Mouse (Mus musculus): ENCODE measurements around the gene Gmds. TPM values are rescaled to one million over a fixed set of nuclear protein-coding genes. Genes with fewer than 3 reads are reported as not detected.

Gmds gene
- polyA plus RNA-seq, 1 experiment from 2014 or later: 35.6 TPM

GRCm38 (mm10) chr13:32370135-32370534, 31.6 kb upstream of the Gmds start:
- no peaks in the 10 kb centered on the region for H3K36me3 ChIP-seq (replicated peaks; ENCODE audit: control insufficient read depth, insufficient read depth, low read depth, low read length)
- WGBS: 75% methylated on average over 1 of the region's 1 CpGs
- no peaks in the 10 kb centered on the region for H3K9me3 ChIP-seq (replicated peaks; ENCODE audit: control insufficient read depth, low read length)
- no peak overlapping the region for H3K9ac ChIP-seq (replicated peaks; ENCODE audit: low read length)
- no peaks in the 10 kb centered on the region for H3K27me3 ChIP-seq (ENCODE audit: control insufficient read depth, insufficient read depth, low read length)
- ATAC-seq (replicated peaks; ENCODE audit: insufficient number of reproducible peaks, low FRiP score, low TSS enrichment, low read depth) (no peak), DNase-seq (ENCODE audit: low spot score) (no peak)
- no peaks in the 10 kb centered on the region for H3K4me1 ChIP-seq (ENCODE audit: control insufficient read depth, insufficient read depth, low read length)
- no peak overlapping the region for H3K4me3 ChIP-seq (ENCODE audit: low read depth, low read length)
- no peak overlapping the region for H3K27ac ChIP-seq (replicated peaks; ENCODE audit: low read depth, low read length)
- H3K4me2 ChIP-seq (ENCODE audit: low read depth, low read length): no peak overlapping the region

DNA sequence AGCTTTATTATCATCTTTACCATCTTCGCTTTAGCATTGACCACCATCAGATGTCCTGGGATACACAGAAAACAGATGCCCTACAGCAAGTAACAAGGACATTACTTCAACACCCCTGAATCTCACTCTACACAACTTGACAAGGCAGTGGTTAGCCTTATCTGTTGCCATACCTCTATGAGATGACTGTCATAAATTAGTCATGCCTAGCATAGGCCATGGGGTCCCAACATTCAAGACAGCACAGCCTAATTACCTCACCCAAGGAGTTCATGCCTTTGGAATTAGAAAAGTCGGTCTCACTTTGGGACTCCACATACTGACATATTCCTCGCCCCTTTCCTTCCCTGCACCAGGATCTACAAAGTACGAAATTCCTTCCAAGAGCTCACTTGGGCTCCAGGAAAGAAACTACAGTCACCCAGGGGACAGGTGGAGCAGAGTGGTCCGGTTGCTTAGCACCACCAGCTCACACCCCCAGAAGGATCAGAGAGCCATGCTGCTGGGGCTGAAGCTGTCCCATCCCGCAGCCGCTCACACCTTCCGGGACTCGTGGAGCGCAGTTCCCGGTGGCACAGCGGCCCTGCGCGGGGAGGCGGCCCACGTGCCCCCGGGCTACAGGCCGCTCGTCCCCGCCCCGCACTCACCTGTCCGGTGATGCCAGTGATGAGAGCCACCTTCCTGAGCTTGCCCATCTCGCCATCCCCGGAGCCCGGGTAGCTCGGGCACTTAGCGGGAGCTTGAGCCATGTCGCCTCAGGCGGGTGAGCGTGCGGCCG, 616 bp downstream of the Gmds start:
- H3K4me2 ChIP-seq (ENCODE audit: low read depth, low read length): peak overlapping the region; percentile 93
- H3K4me1 ChIP-seq (ENCODE audit: control insufficient read depth, insufficient read depth, low read length): no peaks in the 10 kb centered on the region
- no peaks in the 10 kb centered on the region for H3K9me3 ChIP-seq (replicated peaks; ENCODE audit: control insufficient read depth, low read length)
- peak; percentile 3; the same call in 1 of the 2 replicates for ATAC-seq (replicated peaks; ENCODE audit: insufficient number of reproducible peaks, low FRiP score, low TSS enrichment, low read depth)
- peak overlapping the region; percentile 77 for H3K4me3 ChIP-seq (ENCODE audit: low read depth, low read length)
- DNase-seq (ENCODE audit: low spot score): peak; percentile 20
- H3K27ac ChIP-seq (replicated peaks; ENCODE audit: low read depth, low read length): no peak overlapping the region
- 4% methylated on average over 32 of the region's 32 CpGs for WGBS
- H3K27me3 ChIP-seq (ENCODE audit: control insufficient read depth, insufficient read depth, low read length): no peaks in the 10 kb centered on the region
- peak overlapping the region; percentile 74 for H3K9ac ChIP-seq (replicated peaks; ENCODE audit: low read length)
- no peaks in the 10 kb centered on the region for H3K36me3 ChIP-seq (replicated peaks; ENCODE audit: control insufficient read depth, insufficient read depth, low read depth, low read length)

- ATAC-seq (replicated peaks; ENCODE audit: insufficient number of reproducible peaks, low FRiP score, low TSS enrichment, low read depth) (no peak), DNase-seq (ENCODE audit: low spot score) (no peak)
- Histone ChIP-seq H3K9me3 (replicated peaks; ENCODE audit: control insufficient read depth, low read length) (no peaks in the 10 kb centered on the region), H3K4me2 (ENCODE audit: low read depth, low read length) (no peak overlapping the region), H3K27me3 (ENCODE audit: control insufficient read depth, insufficient read depth, low read length) (no peaks in the 10 kb centered on the region), H3K27ac (replicated peaks; ENCODE audit: low read depth, low read length) (no peak overlapping the region), H3K4me1 (ENCODE audit: control insufficient read depth, insufficient read depth, low read length) (no peaks in the 10 kb centered on the region), H3K4me3 (ENCODE audit: low read depth, low read length) (no peak overlapping the region), H3K36me3 (replicated peaks; ENCODE audit: control insufficient read depth, insufficient read depth, low read depth, low read length) (no peaks in the 10 kb centered on the region), H3K9ac (replicated peaks; ENCODE audit: low read length) (no peak overlapping the region)
- WGBS: 66% methylated on average over 4 of the region's 4 CpGs
These were observed 20.2 kb downstream of the Gmds start for GRCm38 (mm10) chr13:32318309-32318708.

- DNase-seq (ENCODE audit: low spot score) (no peak), ATAC-seq (replicated peaks; ENCODE audit: insufficient number of reproducible peaks, low FRiP score, low TSS enrichment, low read depth) (no peak)
- no peak overlapping the region for H3K27ac ChIP-seq (replicated peaks; ENCODE audit: low read depth, low read length)
- no peak overlapping the region for H3K4me2 ChIP-seq (ENCODE audit: low read depth, low read length)
- no peaks in the 10 kb centered on the region for H3K4me1 ChIP-seq (ENCODE audit: control insufficient read depth, insufficient read depth, low read length)
- no peaks in the 10 kb centered on the region for H3K9me3 ChIP-seq (replicated peaks; ENCODE audit: control insufficient read depth, low read length)
- H3K27me3 ChIP-seq (ENCODE audit: control insufficient read depth, insufficient read depth, low read length): no peaks in the 10 kb centered on the region
- H3K36me3 ChIP-seq (replicated peaks; ENCODE audit: control insufficient read depth, insufficient read depth, low read depth, low read length): no peaks in the 10 kb centered on the region
- H3K4me3 ChIP-seq (ENCODE audit: low read depth, low read length): no peak overlapping the region
- H3K9ac ChIP-seq (replicated peaks; ENCODE audit: low read length): no peak overlapping the region
- WGBS: 86% methylated on average over 3 of the region's 3 CpGs
These were observed 21.2 kb downstream of the Gmds start for GRCm38 (mm10) chr13:32317354-32317753.

- no peak overlapping the region for H3K4me3 ChIP-seq (ENCODE audit: low read depth, low read length)
- no peak overlapping the region for H3K9ac ChIP-seq (replicated peaks; ENCODE audit: low read length)
- WGBS: 74% methylated on average over 3 of the region's 3 CpGs
- no peaks in the 10 kb centered on the region for H3K27me3 ChIP-seq (ENCODE audit: control insufficient read depth, insufficient read depth, low read length)
- no peaks in the 10 kb centered on the region for H3K36me3 ChIP-seq (replicated peaks; ENCODE audit: control insufficient read depth, insufficient read depth, low read depth, low read length)
- ATAC-seq (replicated peaks; ENCODE audit: insufficient number of reproducible peaks, low FRiP score, low TSS enrichment, low read depth) (no peak), DNase-seq (ENCODE audit: low spot score) (peak; percentile 59)
- no peaks in the 10 kb centered on the region for H3K4me1 ChIP-seq (ENCODE audit: control insufficient read depth, insufficient read depth, low read length)
- no peak overlapping the region for H3K27ac ChIP-seq (replicated peaks; ENCODE audit: low read depth, low read length)
- H3K4me2 ChIP-seq (ENCODE audit: low read depth, low read length): no peak overlapping the region
- H3K9me3 ChIP-seq (replicated peaks; ENCODE audit: control insufficient read depth, low read length): no peaks in the 10 kb centered on the region
These were observed 25.9 kb downstream of the Gmds start for GRCm38 (mm10) chr13:32312663-32313062.

DNA sequence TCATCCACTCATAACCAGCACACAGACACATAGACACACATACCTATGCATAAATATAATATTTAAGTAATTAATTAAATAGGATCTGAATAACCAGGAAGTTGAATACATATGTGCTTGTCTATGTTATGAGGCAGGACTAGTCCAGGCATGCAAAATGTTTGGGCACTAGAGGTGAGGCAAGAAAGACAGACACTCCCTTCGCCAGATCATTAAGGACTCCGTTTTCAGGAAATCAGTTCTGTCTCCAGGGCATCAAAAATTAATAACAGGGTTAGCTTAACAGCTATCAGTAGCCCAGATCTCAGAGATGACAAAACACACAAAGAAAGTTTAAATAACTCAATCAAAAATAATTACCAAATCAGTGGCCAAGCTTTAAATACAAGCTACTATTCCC, 27.1 kb downstream of the Gmds start:
- 81% methylated on average over 2 of the region's 2 CpGs for WGBS
- Histone ChIP-seq H3K27ac (replicated peaks; ENCODE audit: low read depth, low read length) (no peak overlapping the region), H3K36me3 (replicated peaks; ENCODE audit: control insufficient read depth, insufficient read depth, low read depth, low read length) (no peaks in the 10 kb centered on the region), H3K4me2 (ENCODE audit: low read depth, low read length) (no peak overlapping the region), H3K27me3 (ENCODE audit: control insufficient read depth, insufficient read depth, low read length) (no peaks in the 10 kb centered on the region), H3K4me3 (ENCODE audit: low read depth, low read length) (no peak overlapping the region), H3K9me3 (replicated peaks; ENCODE audit: control insufficient read depth, low read length) (no peaks in the 10 kb centered on the region), H3K4me1 (ENCODE audit: control insufficient read depth, insufficient read depth, low read length) (no peaks in the 10 kb centered on the region), H3K9ac (replicated peaks; ENCODE audit: low read length) (no peak overlapping the region)
- DNase-seq (ENCODE audit: low spot score) (no peak), ATAC-seq (replicated peaks; ENCODE audit: insufficient number of reproducible peaks, low FRiP score, low TSS enrichment, low read depth) (no peak)

DNA sequence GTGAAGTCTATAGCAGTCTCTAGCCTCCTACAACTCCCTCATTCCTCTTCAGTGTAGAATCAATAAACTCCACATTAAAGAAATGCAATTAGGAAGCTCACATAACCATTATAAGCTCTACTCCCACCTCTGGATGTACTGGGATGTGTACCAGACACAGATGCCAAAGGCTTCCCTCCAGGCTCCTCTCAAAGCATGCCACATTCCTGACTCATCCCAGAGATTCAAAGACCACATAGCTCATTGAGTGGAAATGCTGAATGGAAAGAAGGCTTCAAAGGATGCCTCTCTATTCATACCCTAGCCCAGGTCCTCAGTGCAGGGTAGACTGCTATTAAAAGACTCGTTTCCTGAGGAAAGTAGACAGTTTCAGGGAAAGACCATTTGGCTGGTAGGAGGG, 40.1 kb downstream of the Gmds start:
- WGBS: 27% methylated on average over 1 of the region's 1 CpGs
- DNase-seq (ENCODE audit: low spot score): no peak

GRCm38 (mm10) chr13:32297398-32297797, 41.1 kb downstream of the Gmds start:
- WGBS: 40% methylated on average over 5 of the region's 5 CpGs
- Histone ChIP-seq H3K9ac (replicated peaks; ENCODE audit: low read length) (no peak overlapping the region), H3K4me1 (ENCODE audit: control insufficient read depth, insufficient read depth, low read length) (no peaks in the 10 kb centered on the region), H3K9me3 (replicated peaks; ENCODE audit: control insufficient read depth, low read length) (no peaks in the 10 kb centered on the region), H3K36me3 (replicated peaks; ENCODE audit: control insufficient read depth, insufficient read depth, low read depth, low read length) (no peaks in the 10 kb centered on the region), H3K27ac (replicated peaks; ENCODE audit: low read depth, low read length) (no peak overlapping the region), H3K4me2 (ENCODE audit: low read depth, low read length) (no peak overlapping the region), H3K4me3 (ENCODE audit: low read depth, low read length) (no peak overlapping the region), H3K27me3 (ENCODE audit: control insufficient read depth, insufficient read depth, low read length) (no peaks in the 10 kb centered on the region)
- DNase-seq (ENCODE audit: low spot score) (peak; percentile 52), ATAC-seq (replicated peaks; ENCODE audit: insufficient number of reproducible peaks, low FRiP score, low TSS enrichment, low read depth) (no peak; the same call in 1 of the 2 replicates)

More for the DNA sequence above, 40.1 kb downstream of the Gmds start:
- no peaks in the 10 kb centered on the region for H3K36me3 ChIP-seq (replicated peaks; ENCODE audit: control insufficient read depth, insufficient read depth, low read depth, low read length)
- H3K27ac ChIP-seq (replicated peaks; ENCODE audit: low read depth, low read length): no peak overlapping the region
- no peak for ATAC-seq (replicated peaks; ENCODE audit: insufficient number of reproducible peaks, low FRiP score, low TSS enrichment, low read depth)
- no peak overlapping the region for H3K4me3 ChIP-seq (ENCODE audit: low read depth, low read length)
- H3K27me3 ChIP-seq (ENCODE audit: control insufficient read depth, insufficient read depth, low read length): no peaks in the 10 kb centered on the region
- H3K4me1 ChIP-seq (ENCODE audit: control insufficient read depth, insufficient read depth, low read length): no peaks in the 10 kb centered on the region
- no peak overlapping the region for H3K9ac ChIP-seq (replicated peaks; ENCODE audit: low read length)
- H3K4me2 ChIP-seq (ENCODE audit: low read depth, low read length): no peak overlapping the region
- no peaks in the 10 kb centered on the region for H3K9me3 ChIP-seq (replicated peaks; ENCODE audit: control insufficient read depth, low read length)

Measured in embryonic facial prominence, embryonic 11.5 days (tissue).